In the genomic region with DNA sequence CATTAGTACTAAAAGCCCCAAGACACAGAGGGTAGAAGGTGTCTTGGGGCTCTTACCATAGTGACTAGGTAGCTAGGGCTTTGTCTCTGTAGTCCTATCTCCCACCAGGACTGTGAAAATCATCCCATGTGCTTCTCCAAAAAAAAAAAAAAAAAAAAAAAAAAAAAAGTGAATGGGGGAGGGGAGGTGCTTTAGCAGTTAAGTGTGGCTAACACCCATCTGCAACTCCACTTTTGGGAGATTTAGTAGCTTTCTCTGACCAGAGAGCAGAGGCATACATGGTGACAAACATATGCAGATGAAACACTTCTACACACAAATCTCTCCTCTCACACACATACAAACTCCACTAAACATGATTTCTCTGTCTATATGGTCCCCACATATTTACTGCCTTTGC, we compare ENCODE assay signal across 15 mouse cellular contexts.
"Had no signal": no experiment of that assay in that cellular context is flagged by ENCODE, and none has a peak within 500 bp of the region (broad histone marks: within the 10 kb centered on the region; RNA-seq: fewer than 3 reads in every experiment).

No protein-coding gene starts in this region.

- H3K27me3 ChIP-seq: neural tube, embryonic 15.5 days; stomach, embryonic 15.5 days had no signal

- H3K4me2 ChIP-seq: neural tube, embryonic 15.5 days; stomach, embryonic 15.5 days had no signal

- H3K9me3 ChIP-seq: neural tube, embryonic 15.5 days; stomach, embryonic 15.5 days had no signal

- H3K4me1 ChIP-seq: neural tube, embryonic 15.5 days; stomach, embryonic 15.5 days had no signal

- DNase-seq: retina, postnatal 1 day; right cerebral cortex, adult 18-20 months; right cerebral cortex, postnatal 14 days; right cerebral cortex, postnatal 25 days; right cerebral cortex, postnatal 4 days; spleen, adult 18-20 months; thymus, adult 18-20 months; thymus, adult 2 months; thymus, postnatal 14 days; thymus, postnatal 25 days; thymus, postnatal 36 days; thymus, postnatal 4 days had no signal

- H3K4me3 ChIP-seq: neural tube, embryonic 15.5 days; stomach, embryonic 15.5 days had no signal

- H3K9ac ChIP-seq: neural tube, embryonic 15.5 days; stomach, embryonic 15.5 days had no signal

- H3K27ac ChIP-seq: neural tube, embryonic 15.5 days; stomach, embryonic 15.5 days; stomach, postnatal 0 days had no signal
